Mouse (Mus musculus): ENCODE measurements at regions not wholly inside any gene's neighbourhood (a gene's known extent, or its start where the extent isn't known, plus 50 kb on each side); places are given as distances from the start of the nearest gene placed in this dataset.

DNA sequence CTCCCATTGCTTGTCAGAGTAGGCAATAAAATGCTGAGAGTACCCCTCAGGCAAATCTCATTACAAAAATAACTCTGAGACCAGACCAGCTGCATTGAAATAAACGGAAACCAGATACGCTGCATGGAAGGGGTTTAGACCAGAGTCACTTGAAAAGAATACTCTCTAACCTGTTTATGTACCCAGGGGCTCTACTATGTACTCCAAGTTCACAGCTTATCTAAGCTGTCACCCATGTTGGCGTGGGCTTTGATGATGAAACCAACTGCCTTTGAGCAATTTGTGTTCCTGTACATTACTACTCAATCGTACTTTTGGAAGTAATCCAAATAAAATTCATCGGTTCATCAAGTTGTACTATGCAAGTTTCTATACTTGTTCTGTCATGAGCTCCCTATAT is 692.3 kb downstream of the Serpinb8 start:
- WGBS, result 45% methylated on average over 5 of the region's 5 CpGs
- H3K4me3 ChIP-seq (ENCODE audit: low read depth, low read length), result no peak overlapping the region
- no peaks in the 10 kb centered on the region for H3K36me3 ChIP-seq (ENCODE audit: control insufficient read depth, insufficient read depth, low read length)
- peaks cover 6% of the 10 kb centered on the region; the same call in 1 of the 2 replicates for H3K9me3 ChIP-seq (ENCODE audit: control insufficient read depth, low read length)
- H3K4me2 ChIP-seq (ENCODE audit: low read depth, low read length), result no peak overlapping the region
- ATAC-seq (ENCODE audit: low read depth) (no peak), DNase-seq (ENCODE audit: low spot score) (peak; percentile 61)
- H3K9ac ChIP-seq (ENCODE audit: low read depth, low read length), result no peak overlapping the region
- no peaks in the 10 kb centered on the region for H3K27me3 ChIP-seq (replicated peaks; ENCODE audit: control insufficient read depth, insufficient read depth, low read length)
- H3K27ac ChIP-seq (replicated peaks; ENCODE audit: low read depth, low read length), result no peak overlapping the region
- H3K4me1 ChIP-seq (ENCODE audit: control insufficient read depth, insufficient read depth, low read length), result no peaks in the 10 kb centered on the region

GRCm38 (mm10) chr1:108286571-108286970 is 696.8 kb downstream of the Serpinb8 start:
- H3K9me3 ChIP-seq (ENCODE audit: control insufficient read depth, low read length), result no peaks in the 10 kb centered on the region
- DNase-seq (ENCODE audit: low spot score), result no peak
- no peak overlapping the region for H3K27ac ChIP-seq (replicated peaks; ENCODE audit: low read depth, low read length)
- no peak overlapping the region for H3K4me2 ChIP-seq (ENCODE audit: low read depth, low read length)
- H3K4me3 ChIP-seq (ENCODE audit: low read depth, low read length), result no peak overlapping the region
- no peaks in the 10 kb centered on the region for H3K36me3 ChIP-seq (ENCODE audit: control insufficient read depth, insufficient read depth, low read length)
- WGBS, result 63% methylated on average over 1 of the region's 1 CpGs
- no peak for ATAC-seq (ENCODE audit: low read depth)
- H3K9ac ChIP-seq (ENCODE audit: low read depth, low read length), result no peak overlapping the region
- H3K4me1 ChIP-seq (ENCODE audit: control insufficient read depth, insufficient read depth, low read length), result no peaks in the 10 kb centered on the region
- H3K27me3 ChIP-seq (replicated peaks; ENCODE audit: control insufficient read depth, insufficient read depth, low read length), result no peaks in the 10 kb centered on the region
